Mouse (Mus musculus) T-cell, adult 2 months (primary cell): Measurements from ENCODE around the gene Mpped2.

Experiments used
- DNase-seq: peaks from one replicate; pipeline ENCODE4 v3.0.0; 2022; ENCODE audit warnings: low spot score

Gene Mpped2

GRCm38 (mm10) chr2:106692783-106693701, at the start of gene Mpped2:
Gene Mpped2 (plus strand): TSS chr2:106693269.
- DNase-seq = no peak

DNA sequence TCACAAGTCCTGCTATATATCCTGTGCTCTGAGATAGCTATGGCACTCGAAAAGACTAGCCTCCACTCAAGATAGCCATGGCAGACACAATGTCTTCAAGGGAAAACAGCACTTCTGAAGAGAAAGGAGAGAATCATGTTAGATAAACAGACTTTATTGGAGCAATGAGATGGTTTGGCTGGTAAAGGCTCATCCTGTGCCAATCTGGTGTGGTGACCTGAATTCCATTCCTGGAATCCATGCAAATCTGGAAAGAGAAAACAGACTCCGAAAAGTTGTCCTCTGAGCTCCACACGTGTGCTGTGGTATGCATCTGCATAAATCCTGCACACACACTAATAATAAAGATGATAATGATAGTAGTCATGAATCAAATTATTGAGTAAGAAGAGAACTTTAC, 48.3 kb upstream of the Mpped2 start:
- DNase-seq = no peak

GRCm38 (mm10) chr2:106649686-106650570, 43.1 kb upstream of the Mpped2 start:
- DNase-seq = no peak

GRCm38 (mm10) chr2:106652151-106652550, 40.9 kb upstream of the Mpped2 start:
- no peak for DNase-seq

DNA sequence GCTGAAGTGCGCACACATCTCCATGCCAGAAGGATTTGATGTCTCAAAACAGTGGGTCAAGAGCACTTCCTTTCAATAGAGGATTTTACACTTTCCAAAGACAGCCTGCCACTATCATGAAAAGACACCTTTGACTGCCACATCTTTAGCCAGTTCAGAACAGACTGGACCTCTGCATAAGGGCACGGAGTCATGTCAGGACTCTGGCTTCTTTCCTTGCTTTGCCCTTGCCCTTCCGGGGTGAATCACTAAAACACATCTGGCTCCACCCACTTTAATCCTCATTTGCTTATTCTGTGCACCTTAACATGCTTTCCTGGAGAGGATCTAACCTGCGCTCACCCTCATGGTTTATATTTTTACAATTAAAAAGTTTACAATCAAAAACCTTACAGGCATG, 40.3 kb upstream of the Mpped2 start:
- DNase-seq = no peak

DNA sequence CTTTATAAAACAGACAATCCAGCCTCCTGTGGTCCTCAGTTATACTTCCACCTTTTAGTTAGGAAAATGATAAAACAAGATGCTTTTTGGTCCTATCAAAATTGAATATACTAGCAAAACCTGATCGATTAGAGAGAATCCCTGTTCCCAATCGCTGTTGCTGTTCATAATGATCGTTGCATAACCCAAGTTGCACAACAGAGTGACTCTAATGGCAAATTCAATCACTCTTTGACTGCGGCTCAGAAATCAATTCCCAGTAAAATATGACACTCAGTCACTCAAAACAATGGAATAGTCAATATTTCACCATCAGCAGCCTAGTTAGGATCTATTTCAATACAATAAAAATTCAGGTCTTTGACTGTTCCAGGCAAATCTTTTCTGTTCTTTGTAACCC, 39.8 kb upstream of the Mpped2 start:
- no peak for DNase-seq

- no peak for DNase-seq
Observed at GRCm38 (mm10) chr2:106655271-106655670, 37.8 kb upstream of the Mpped2 start.

DNA sequence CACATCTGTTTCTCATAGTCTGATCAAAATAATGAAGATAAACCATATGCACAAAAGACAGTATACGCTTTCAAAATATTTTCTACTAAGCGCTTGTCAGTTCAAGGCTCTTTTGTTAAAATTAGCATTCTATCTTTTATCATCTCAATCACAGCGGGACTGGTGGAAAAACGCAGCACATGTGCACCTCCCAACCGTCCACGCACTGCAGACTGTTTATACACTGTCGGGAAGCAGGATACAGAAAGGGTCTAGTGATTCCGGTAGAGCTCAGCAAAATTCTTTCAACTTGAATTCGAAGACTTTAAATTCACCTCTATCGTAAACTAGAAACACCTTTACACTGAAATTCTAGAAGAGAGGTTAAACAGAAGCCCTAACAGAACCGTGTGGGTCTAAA, 27.8 kb upstream of the Mpped2 start:
- DNase-seq = no peak

- no peak for DNase-seq
Observed at GRCm38 (mm10) chr2:106674319-106674718, 18.8 kb upstream of the Mpped2 start.

DNA sequence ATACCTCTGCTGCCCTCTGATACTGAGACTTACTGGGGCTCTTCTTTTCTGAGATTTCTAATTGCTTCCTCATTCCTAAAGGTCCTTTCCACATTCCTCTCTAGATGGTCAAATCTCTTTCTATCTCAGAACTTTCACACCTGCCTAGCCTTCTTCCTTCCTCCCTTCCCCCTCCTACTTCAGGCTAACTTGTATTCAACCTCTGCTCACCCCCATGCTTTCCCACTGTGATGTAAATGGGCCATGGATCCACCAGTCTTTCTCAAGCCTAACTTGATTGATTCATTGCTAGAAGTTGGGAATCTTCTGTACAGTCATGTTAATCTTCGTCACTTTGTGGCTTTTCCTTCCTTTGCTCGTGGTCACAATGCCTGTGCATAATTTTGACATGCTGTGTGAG, 15.6 kb upstream of the Mpped2 start:
- DNase-seq = no peak

- no peak for DNase-seq
Observed at GRCm38 (mm10) chr2:106679720-106680455, 13.2 kb upstream of the Mpped2 start.

DNA sequence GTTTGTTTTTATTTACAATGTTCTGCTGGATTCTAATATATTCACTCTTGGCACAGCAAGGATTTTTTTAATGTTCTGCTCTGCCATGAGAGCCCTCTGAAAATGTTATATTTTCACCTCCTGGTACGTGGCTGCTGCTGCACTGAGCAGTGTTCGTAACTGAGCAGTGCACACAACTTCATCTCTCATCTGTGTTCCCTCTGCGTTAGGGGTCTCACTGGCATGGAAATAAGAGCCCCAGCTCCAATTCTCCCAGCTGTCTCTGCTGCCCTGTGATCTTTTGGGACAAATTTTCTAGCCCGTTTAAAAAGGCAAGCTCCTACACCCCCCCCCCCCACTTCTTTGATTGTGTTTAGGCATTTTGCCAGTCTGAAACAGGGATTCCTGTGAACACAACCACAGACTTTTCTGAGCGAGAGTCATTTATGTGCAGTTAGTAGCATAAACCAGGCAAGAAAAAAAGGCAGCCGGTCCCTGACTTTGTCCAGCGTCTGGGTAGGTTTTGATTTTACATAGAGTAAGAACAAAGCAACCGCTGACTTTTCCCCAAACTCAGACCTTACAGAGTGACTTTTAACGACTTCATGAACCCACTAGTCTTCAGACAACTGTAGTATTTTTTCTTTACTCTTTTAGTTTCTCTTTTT, 9.8 kb upstream of the Mpped2 start:
- no peak for DNase-seq

DNA sequence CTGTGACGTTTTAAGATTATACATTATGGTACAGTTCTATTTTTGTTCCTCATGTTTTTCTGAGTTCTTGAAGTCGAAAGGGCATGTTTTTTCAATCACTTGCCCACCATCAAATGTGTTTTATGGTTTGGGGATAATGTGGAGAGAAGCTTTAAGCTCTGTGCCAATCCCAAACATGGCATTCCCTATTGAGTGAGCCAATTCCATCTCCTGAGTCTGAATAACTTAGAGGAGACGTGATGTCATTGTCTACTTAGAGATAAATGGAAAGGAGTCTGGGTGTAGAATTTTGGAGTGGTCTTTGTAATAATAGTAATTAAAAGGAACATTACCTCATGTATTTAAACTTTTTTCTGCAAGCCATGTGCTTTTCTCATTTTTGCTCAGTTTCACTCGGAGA, 9.2 kb upstream of the Mpped2 start:
- DNase-seq = no peak

GRCm38 (mm10) chr2:106691753-106692363, 1.2 kb upstream of the Mpped2 start:
- no peak for DNase-seq

- no peak for DNase-seq
Observed at GRCm38 (mm10) chr2:106692405-106692782, 675 bp upstream of the Mpped2 start.

- DNase-seq = no peak
Observed at GRCm38 (mm10) chr2:106693702-106694566, 865 bp downstream of the Mpped2 start.

DNA sequence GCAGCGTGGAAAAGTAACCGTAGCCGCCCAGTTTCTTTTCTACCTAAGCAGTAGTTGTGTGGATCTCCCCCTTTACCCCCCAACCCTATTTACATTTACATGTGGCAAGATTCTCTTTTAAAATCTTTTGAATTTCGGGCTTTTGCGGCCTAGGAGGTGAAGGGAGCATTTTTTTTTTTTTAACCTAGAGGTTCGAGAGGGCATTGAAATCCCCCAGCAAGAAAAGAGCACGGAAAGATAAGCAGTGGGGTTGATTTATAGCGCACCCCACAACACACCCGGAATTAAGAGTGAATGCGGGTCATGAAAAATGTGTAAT, 1.5 kb downstream of the Mpped2 start:
- DNase-seq = no peak

GRCm38 (mm10) chr2:106694886-106695733, 2.0 kb downstream of the Mpped2 start:
- no peak for DNase-seq

GRCm38 (mm10) chr2:106695734-106696022, 2.6 kb downstream of the Mpped2 start:
- DNase-seq = no peak

GRCm38 (mm10) chr2:106696372-106696771, 3.3 kb downstream of the Mpped2 start:
- DNase-seq = no peak
